1 mouse cellular context compared by ENCODE assay signal in genomic region chr19:6855225-6856031, GRCm38 (mm10).
TF ChIP-seq lines count a peak whose summit lies in the region.

No protein-coding gene starts in this region.

TF ChIP-seq in CH12.LX, 34 proteins besides CTCF, POLR2A, EP300 and RAD21:
- TF ChIP-seq MXI1 (IDR thresholded peaks at IDR 0.05; ENCODE audit: low read depth, low read length) (peak; percentile 51), ZKSCAN1 (IDR thresholded peaks at IDR 0.05; ENCODE audit: borderline replicate concordance, low read depth, low read length) (no peak), ZC3H11A (IDR thresholded peaks at IDR 0.05; ENCODE audit: low read depth, low read length) (no peak), HCFC1 (IDR thresholded peaks at IDR 0.05; ENCODE audit: low read depth, low read length) (peak; percentile 17; the same call in 1 of the 2 replicates), SIN3A (IDR thresholded peaks at IDR 0.05; ENCODE audit: low read length) (peak; percentile 54; the same call in 1 of the 2 replicates), NELFE (IDR thresholded peaks at IDR 0.05; ENCODE audit: low read depth, low read length) (0 out of 2 replicates have a peak, but pooled peaks have one; percentile 35), USF1 (IDR thresholded peaks at IDR 0.05; ENCODE audit: low read depth, low read length) (no peak), CHD2 (IDR thresholded peaks at IDR 0.05; ENCODE audit: low read length) (peak; percentile 90), ZMIZ1 (IDR thresholded peaks at IDR 0.05; ENCODE audit: low read depth, low read length) (peak; percentile 52; the same call in 1 of the 2 replicates), TCF12 (IDR thresholded peaks at IDR 0.05; ENCODE audit: low read depth, low read length) (peak; percentile 31; the same call in 1 of the 2 replicates), ETS1 (conservative IDR thresholded peaks at IDR 0.05; ENCODE audit: low read depth, low read length) (no peak), IRF4 (IDR thresholded peaks at IDR 0.05; ENCODE audit: low read depth, low read length) (no peak), RCOR1 (conservative IDR thresholded peaks at IDR 0.05; ENCODE audit: low read depth, low read length) (no peak)
